Comparison of ENCODE assay signal across 8 mouse cellular contexts in genomic region chr16:4683581-4684456, GRCm38 (mm10). TPM values are rescaled to one million over a fixed set of nuclear protein-coding genes. Genes with fewer than 3 reads are reported as not detected.
DNase-seq lines count a peak whose midpoint lies in the region; ATAC-seq and TF ChIP-seq lines count a peak whose summit lies in the region.

No protein-coding gene starts in this region.

- ATAC-seq in forebrain, embryonic 15.5 days (replicated peaks): peak; percentile 92
- peak; percentile 67 for ATAC-seq in neutrophil, adult 5-6 weeks (ENCODE audit: extremely low read depth, insufficient number of reproducible peaks, low FRiP score, poor library complexity, severe bottlenecking)

- DNase-seq in ES-E14 (ENCODE audit: low read depth, low spot score): peak; percentile 90
- peak; percentile 96 for DNase-seq in cerebellum, adult 11-12 months
- peak; percentile 90 for DNase-seq in heart, postnatal 25 days (ENCODE audit: low spot score)
- DNase-seq in layer of hippocampus, adult 18-20 months (ENCODE audit: low spot score in 2 of 2): peak; percentile 92 to 97
- DNase-seq in lung, adult 2 months: peak; percentile 95
- DNase-seq in thymus, adult 18-20 months: peak; percentile 93 to 94

- H3K4me3 ChIP-seq in ES-E14 (ENCODE audit: insufficient read depth in 1 of 2, low read depth in 1 of 2, low read length in 2 of 2, poor library complexity in 1 of 2, severe bottlenecking in 1 of 2): peak overlapping the region; percentile 91 to 98
- H3K4me3 ChIP-seq in forebrain, embryonic 15.5 days: peak overlapping the region; percentile 73
- H3K4me3 ChIP-seq in lung, adult 2 months (replicated peaks; ENCODE audit: extremely low read depth, low read depth, low read length): peak overlapping the region; percentile 68

- peak; percentile 92 for TF ChIP-seq POLR2A in lung, adult 2 months (IDR thresholded peaks at IDR 0.05; ENCODE audit: borderline replicate concordance, extremely low read depth, low read depth, low read length)

- peaks cover 8% of the 10 kb centered on the region for H3K36me3 ChIP-seq in ES-E14 (ENCODE audit: control insufficient read depth, insufficient read depth, low read length, poor library complexity, severe bottlenecking)
- peaks cover 15% of the 10 kb centered on the region for H3K36me3 ChIP-seq in forebrain, embryonic 15.5 days

- H3K27me3 ChIP-seq in forebrain, embryonic 15.5 days: no peaks in the 10 kb centered on the region

- no peaks in the 10 kb centered on the region for H3K9me3 ChIP-seq in ES-E14 (ENCODE audit: control insufficient read depth, insufficient read depth, low read depth, low read length)
- H3K9me3 ChIP-seq in forebrain, embryonic 15.5 days: no peaks in the 10 kb centered on the region

- WGBS in forebrain, embryonic 15.5 days: under 1% methylated on average over 54 of the region's 54 CpGs
- under 1% methylated on average over 54 of the region's 54 CpGs for WGBS in lung, adult 2 months

- H3K27ac ChIP-seq in ES-E14 (ENCODE audit: insufficient read depth, low read depth, low read length, poor library complexity, severe bottlenecking): peak overlapping the region; percentile 54; the same call in 1 of the 2 replicates
- peak overlapping the region; percentile 85 for H3K27ac ChIP-seq in forebrain, embryonic 15.5 days (replicated peaks)

- no peak for TF ChIP-seq CTCF in lung, adult 2 months (IDR thresholded peaks at IDR 0.05; ENCODE audit: insufficient read depth, low read length)

- intact Hi-C loops in heart, postnatal 25 days (cut with DNase I): loop anchor here (2.0 kb wide), 1 partner anchor 107 kb away; the partner anchor contains the start of gene Cdip1

- peak overlapping the region; percentile 96 for H3K9ac ChIP-seq in ES-E14 (ENCODE audit: insufficient read depth, low read depth, low read length, poor library complexity, severe bottlenecking)
- peak overlapping the region; percentile 83 for H3K9ac ChIP-seq in forebrain, embryonic 15.5 days (replicated peaks)

- peaks cover 0 to 2% of the 10 kb centered on the region in 2 experiments; a peak in 3 of 4 replicates for H3K4me1 ChIP-seq in ES-E14 (ENCODE audit: control insufficient read depth in 2 of 2, insufficient read depth in 2 of 2, low read length in 2 of 2, poor library complexity in 1 of 2)
- H3K4me1 ChIP-seq in forebrain, embryonic 15.5 days: peaks cover 26% of the 10 kb centered on the region
- H3K4me1 ChIP-seq in lung, adult 2 months (ENCODE audit: control insufficient read depth, insufficient read depth, low read length): peaks cover 7% of the 10 kb centered on the region

- H3K4me2 ChIP-seq in forebrain, embryonic 15.5 days (replicated peaks): peak overlapping the region; percentile 96

- in situ Hi-C loops in ES-E14 (cut with MboI; ENCODE audit: low sequenced_read_pairs in 2 of 2, unreplicated experiment in 2 of 2): no loop called here

TF ChIP-seq in ES-E14, 5 proteins besides CTCF, POLR2A, EP300 and RAD21:
- TF ChIP-seq CHD2 (IDR thresholded peaks at IDR 0.05; ENCODE audit: low read depth, low read length) (no peak), HCFC1 (IDR thresholded peaks at IDR 0.05; ENCODE audit: borderline replicate concordance, insufficient read depth, low read length) (peak; percentile 94), ZC3H11A (IDR thresholded peaks at IDR 0.05; ENCODE audit: borderline replicate concordance, low read depth, low read length) (no peak), ZNF384 (IDR thresholded peaks at IDR 0.05; ENCODE audit: low read depth, low read length) (no peak), MAFK (IDR thresholded peaks at IDR 0.05; ENCODE audit: insufficient read depth, low read depth, low read length) (no peak)

RNA-seq across cellular contexts. Expression of gene Coro7, which starts 4.2 kb away (rescaled TPM):
- 14.4 and 21.3 TPM in 2 replicates for total RNA-seq in ES-E14 (2012; rRNA removed)
- polyA plus RNA-seq in forebrain, embryonic 15.5 days (2015; fragmentation: Nextera tagmentation; extraction: Ambion mirVana): 25.0 TPM in 2 replicates
- total RNA-seq in heart, postnatal 25 days (2021): 10 to 100 TPM; 12.6 to 16.1 TPM
- total RNA-seq in layer of hippocampus, adult 18-20 months (2021): 10 to 100 TPM; 79.0 to 95.7 TPM
- polyA plus RNA-seq in lung, adult 2 months (2012; rRNA removed): 60.6 and 60.9 TPM in 2 replicates
- 59.7 and 65.6 TPM in 2 replicates for total RNA-seq in neutrophil, adult 5-6 weeks (2017)

RNA-seq across cellular contexts. Expression of gene Nmral1, which starts 35.3 kb away (rescaled TPM):
- 35.2 and 43.5 TPM in 2 replicates for total RNA-seq in ES-E14 (2012; rRNA removed)
- 103 and 115 TPM in 2 replicates for polyA plus RNA-seq in forebrain, embryonic 15.5 days (2015; fragmentation: Nextera tagmentation; extraction: Ambion mirVana)
- total RNA-seq in heart, postnatal 25 days (2021): 1 to 10 TPM; 2.4 to 2.7 TPM
- total RNA-seq in layer of hippocampus, adult 18-20 months (2021): 10 to 100 TPM; 17.7 to 18.0 TPM
- polyA plus RNA-seq in lung, adult 2 months (2012; rRNA removed): 4.4 and 5.2 TPM in 2 replicates
- total RNA-seq in neutrophil, adult 5-6 weeks (2017): 12.0 and 12.3 TPM in 2 replicates

RNA-seq across cellular contexts. Expression of gene Hmox2, which starts 42.3 kb away (rescaled TPM):
- 26.2 and 36.1 TPM in 2 replicates for total RNA-seq in ES-E14 (2012; rRNA removed)
- polyA plus RNA-seq in forebrain, embryonic 15.5 days (2015; fragmentation: Nextera tagmentation; extraction: Ambion mirVana): 85.3 and 88.3 TPM in 2 replicates
- total RNA-seq in heart, postnatal 25 days (2021): 10 to 100 TPM; 73.5 to 75.5 TPM
- total RNA-seq in layer of hippocampus, adult 18-20 months (2021): 100 to 1,000 TPM in 1 of 2 experiments, 10 to 100 TPM in 1; 94.2 to 105 TPM
- 21.3 and 32.1 TPM in 2 replicates for polyA plus RNA-seq in lung, adult 2 months (2012; rRNA removed)
- total RNA-seq in neutrophil, adult 5-6 weeks (2017): 70.6 and 97.2 TPM in 2 replicates

RNA-seq across cellular contexts. Expression of gene Dnaja3, which starts 44.0 kb away (rescaled TPM):
- 45.5 and 53.2 TPM in 2 replicates for total RNA-seq in ES-E14 (2012; rRNA removed)
- polyA plus RNA-seq in forebrain, embryonic 15.5 days (2015; fragmentation: Nextera tagmentation; extraction: Ambion mirVana): 55.8 and 58.0 TPM in 2 replicates
- 100 to 1,000 TPM; 149 TPM for total RNA-seq in heart, postnatal 25 days (2021)
- total RNA-seq in layer of hippocampus, adult 18-20 months (2021): 10 to 100 TPM; 66.1 to 66.9 TPM
- polyA plus RNA-seq in lung, adult 2 months (2012; rRNA removed): 16.1 and 21.2 TPM in 2 replicates
- total RNA-seq in neutrophil, adult 5-6 weeks (2017): 24.2 and 33.9 TPM in 2 replicates

RNA-seq across cellular contexts. Expression of gene Vasn, which starts 44.1 kb away (rescaled TPM):
- 8.7 and 11.2 TPM in 2 replicates for total RNA-seq in ES-E14 (2012; rRNA removed)
- 3.0 and 3.6 TPM in 2 replicates for polyA plus RNA-seq in forebrain, embryonic 15.5 days (2015; fragmentation: Nextera tagmentation; extraction: Ambion mirVana)
- total RNA-seq in heart, postnatal 25 days (2021): 10 to 100 TPM in 1 of 2 experiments, 1 to 10 TPM in 1; 9.8 to 12.0 TPM
- 1 to 10 TPM; 4.5 to 5.3 TPM for total RNA-seq in layer of hippocampus, adult 18-20 months (2021)
- 86.4 and 91.1 TPM in 2 replicates for polyA plus RNA-seq in lung, adult 2 months (2012; rRNA removed)
- 0.12 and 1.4 TPM in 2 replicates for total RNA-seq in neutrophil, adult 5-6 weeks (2017)

Comparison
In these comparisons a context has a peak if more than half of its experiments do, and no peak if none do; other contexts are left out.
1. Peak in every context shown above with its lines: DNase-seq, ATAC-seq, H3K4me3 ChIP-seq and H3K27ac ChIP-seq.